Mouse (Mus musculus) bone marrow macrophage, adult 2 months (primary cell): ENCODE data around the gene Dyrk1a. TPM values are rescaled to one million over a fixed set of nuclear protein-coding genes. Genes with fewer than 3 reads are reported as not detected.
A peak's percentile ranks its signal among the peaks of the same experiment; 100 is the strongest.
"Not testable (repeated sequence)": the region's sequence is repeated elsewhere in the genome, so short reads cannot be mapped to it uniquely, and the experiment has no call there.

ENCODE experiments used
- H3K27ac ChIP-seq: 2 replicates; pipeline ENCODE4 v1.5.1; 2012; ENCODE audit warnings: low read depth, low read length; ENCODE audit not compliant: insufficient read depth
- H3K4me1 ChIP-seq: 2 replicates; pipeline ENCODE4 v1.6.1; 2012; ENCODE audit warnings: low read length; ENCODE audit not compliant: control insufficient read depth, insufficient read depth
- H3K4me3 ChIP-seq: 2 replicates; pipeline ENCODE4 v1.5.1; 2012; ENCODE audit warnings: mild to moderate bottlenecking, low read length, moderate library complexity; ENCODE audit not compliant: insufficient read depth
- CTCF ChIP-seq: IDR thresholded peaks from 2 replicates; pipeline ENCODE4 v1.5.1; 2012; ENCODE audit warnings: low read depth, mild to moderate bottlenecking, low read length, moderate library complexity
- POLR2A ChIP-seq: IDR thresholded peaks from 2 replicates; pipeline ENCODE4 v1.6.1; 2012; ENCODE audit warnings: mild to moderate bottlenecking, low read depth, low read length, borderline replicate concordance
- polyA plus RNA-seq: library from polyadenylated mRNA; stranded (reverse); fragments of >200 nt; gene quantifications from 2 replicates; pipeline ENCODE4 v1.2.4, GENCODE M21; 2012; ENCODE audit not compliant: missing spikeins, insufficient read depth, insufficient read length

Dyrk1a gene
- polyA plus RNA-seq, 1 experiment, result 34.4 TPM

DNA sequence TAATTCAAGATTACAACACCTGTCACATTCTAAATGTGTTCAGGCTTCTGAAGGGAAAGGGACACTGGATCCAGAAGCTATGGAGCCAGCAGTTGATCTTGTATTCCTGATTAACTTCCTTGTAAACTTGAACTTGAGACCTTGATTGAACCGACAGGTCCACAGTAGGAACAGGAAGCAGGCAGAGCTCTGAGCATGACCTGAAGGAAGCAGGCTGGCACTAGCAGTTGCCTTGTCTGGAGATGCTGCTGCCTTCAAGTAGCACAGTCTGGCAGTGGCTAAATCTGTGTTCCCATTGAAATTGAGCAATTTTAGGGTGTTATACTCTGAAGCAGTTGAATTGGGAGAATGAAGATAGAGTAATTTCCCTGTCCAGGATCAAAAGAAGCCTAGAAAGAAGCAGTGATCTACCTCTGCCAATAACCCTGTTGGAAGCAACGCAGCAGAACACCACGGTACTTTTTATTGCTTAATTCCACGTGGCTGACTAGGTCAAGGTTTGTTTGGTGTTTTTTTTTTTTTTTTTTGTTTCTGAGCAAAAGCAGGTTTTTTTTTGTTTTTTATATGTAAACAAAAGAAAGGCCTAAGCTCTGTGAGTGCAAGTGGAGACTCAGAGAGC is 124.0 kb downstream of the Dyrk1a start:
- Histone ChIP-seq H3K27ac (no peak overlapping the region), H3K4me3 (no peak overlapping the region), H3K4me1 (peaks cover 7% of the 10 kb centered on the region; the same call in 1 of the 2 replicates)
- TF ChIP-seq POLR2A (no peak), CTCF (no peak)

- TF ChIP-seq CTCF, result no peak
- no peak for TF ChIP-seq POLR2A
- Histone ChIP-seq H3K4me3 (no peak overlapping the region), H3K4me1 (peaks cover 7% of the 10 kb centered on the region; the same call in 1 of the 2 replicates)
Observed at GRCm38 (mm10) chr16:94697553-94697952, 127.7 kb downstream of the Dyrk1a start.

DNA sequence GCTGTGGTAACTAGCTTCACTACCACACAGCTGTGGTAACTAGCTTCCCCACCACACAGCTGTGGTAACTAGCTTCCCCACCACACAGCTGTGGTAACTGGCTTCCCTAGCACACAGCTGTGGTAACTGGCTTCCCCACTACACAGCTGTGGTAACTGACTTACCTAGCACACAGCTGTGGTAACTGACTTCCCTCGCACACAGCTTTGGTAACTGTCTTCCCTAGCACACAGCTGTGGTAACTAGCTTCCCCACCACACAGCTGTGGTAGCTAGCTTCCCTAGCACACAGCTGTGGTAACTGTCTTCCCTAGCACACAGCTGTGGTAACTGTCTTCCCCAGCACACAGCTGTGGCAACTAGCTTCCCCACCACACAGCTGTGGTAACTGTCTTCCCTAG is 128.4 kb downstream of the Dyrk1a start:
- peak overlapping the region; percentile 40 for H3K27ac ChIP-seq
- not testable (repeated sequence) for H3K4me1 ChIP-seq, H3K4me3 ChIP-seq

More at GRCm38 (mm10) chr16:94697553-94697952, 127.7 kb downstream of the Dyrk1a start:
- H3K27ac ChIP-seq, result no peak overlapping the region

- no peak for TF ChIP-seq CTCF
- no peak for TF ChIP-seq POLR2A
- Histone ChIP-seq H3K4me1 (peaks cover 7% of the 10 kb centered on the region; the same call in 1 of the 2 replicates), H3K27ac (no peak overlapping the region), H3K4me3 (no peak overlapping the region)
Observed at GRCm38 (mm10) chr16:94701141-94701540, 131.3 kb downstream of the Dyrk1a start.

GRCm38 (mm10) chr16:94701971-94702370 is 132.2 kb downstream of the Dyrk1a start:
- no peak for TF ChIP-seq CTCF
- no peak for TF ChIP-seq POLR2A
- Histone ChIP-seq H3K27ac (no peak overlapping the region), H3K4me1 (peaks cover 7% of the 10 kb centered on the region; the same call in 1 of the 2 replicates), H3K4me3 (no peak overlapping the region)

DNA sequence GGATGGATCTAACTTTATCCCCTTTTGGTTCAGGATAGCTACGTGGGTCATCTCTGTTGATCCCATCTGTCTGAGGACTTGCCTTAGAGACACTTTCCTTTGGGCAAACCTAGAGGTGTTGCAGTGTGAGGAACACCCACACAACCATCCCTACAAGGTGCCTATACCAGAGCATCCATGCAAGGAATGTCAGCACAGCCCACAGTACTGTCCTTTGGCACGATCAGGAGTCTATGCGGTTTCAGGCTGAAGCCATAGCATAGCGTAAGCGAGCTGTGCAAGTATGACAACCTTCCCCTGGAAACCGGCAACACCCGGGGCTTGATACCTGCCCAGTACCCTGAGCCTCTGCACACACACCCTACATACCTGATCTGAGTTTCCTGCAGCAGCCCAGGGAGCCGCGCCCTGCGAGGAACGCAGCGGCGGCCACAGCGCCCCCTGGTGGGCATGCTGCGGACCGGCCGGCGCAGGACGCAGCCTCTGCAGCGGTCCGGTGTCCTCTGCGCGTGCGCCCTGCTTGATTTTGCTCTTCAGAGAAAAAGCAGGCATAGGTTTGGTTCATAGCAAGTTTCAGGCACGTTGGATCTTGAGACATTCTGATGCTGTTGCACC is 143.8 kb downstream of the Dyrk1a start:
- Histone ChIP-seq H3K4me1 (no peaks in the 10 kb centered on the region), H3K4me3 (no peak overlapping the region), H3K27ac (no peak overlapping the region)
- peak; percentile 89 for TF ChIP-seq CTCF
- TF ChIP-seq POLR2A, result no peak

- Histone ChIP-seq H3K4me3 (no peak overlapping the region), H3K4me1 (no peaks in the 10 kb centered on the region), H3K27ac (no peak overlapping the region)
- TF ChIP-seq POLR2A (no peak), CTCF (no peak)
Observed at GRCm38 (mm10) chr16:94714483-94714882, 144.7 kb downstream of the Dyrk1a start.

DNA sequence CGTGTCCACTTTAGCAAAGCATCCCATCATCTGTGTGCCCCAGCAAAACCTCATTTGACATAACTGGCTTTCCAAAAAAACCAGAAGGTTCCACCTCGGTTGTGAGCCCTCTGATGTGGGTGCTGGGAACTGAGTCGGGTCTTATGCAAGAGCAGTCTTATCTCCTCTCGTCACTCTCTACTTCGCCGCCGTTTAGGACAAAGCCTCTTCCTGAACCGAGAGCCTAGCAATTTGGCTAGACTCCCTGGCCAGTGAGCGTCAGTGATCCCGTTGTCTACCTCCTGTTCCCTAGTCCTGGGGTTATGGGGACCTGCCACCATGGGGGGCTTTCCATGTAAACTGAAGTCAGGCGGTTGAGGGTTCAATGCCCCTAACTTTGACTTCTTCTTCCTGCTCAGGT is 147.2 kb downstream of the Dyrk1a start:
- Histone ChIP-seq H3K4me1 (peaks cover 5% of the 10 kb centered on the region; the same call in 1 of the 2 replicates), H3K27ac (no peak overlapping the region)
- no peak for TF ChIP-seq POLR2A
- no peak for TF ChIP-seq CTCF

GRCm38 (mm10) chr16:94718919-94719318 is 149.1 kb downstream of the Dyrk1a start:
- no peak overlapping the region for H3K27ac ChIP-seq
- H3K4me3 ChIP-seq, result no peak overlapping the region
- no peak for TF ChIP-seq POLR2A
- TF ChIP-seq CTCF, result no peak
- peaks cover 5% of the 10 kb centered on the region; the same call in 1 of the 2 replicates for H3K4me1 ChIP-seq

More for the DNA sequence above, 147.2 kb downstream of the Dyrk1a start:
- H3K4me3 ChIP-seq, result no peak overlapping the region

- Histone ChIP-seq H3K27ac (no peak overlapping the region), H3K4me3 (no peak overlapping the region), H3K4me1 (peaks cover 5% of the 10 kb centered on the region; the same call in 1 of the 2 replicates)
- TF ChIP-seq CTCF (no peak), POLR2A (no peak)
Observed at GRCm38 (mm10) chr16:94719488-94719887, 149.7 kb downstream of the Dyrk1a start.
